ENCODE assay signal across 24 mouse cellular contexts in genomic region chr15:86696806-86697205, GRCm38 (mm10).
DNase-seq lines count a peak whose midpoint lies in the region; ATAC-seq lines count a peak whose summit lies in the region.
"Had no signal": no experiment of that assay in that cellular context is flagged by ENCODE, and none has a peak within 500 bp of the region (broad histone marks: within the 10 kb centered on the region; RNA-seq: fewer than 3 reads in every experiment).

No protein-coding gene starts in this region.

- no peak overlapping the region for H3K4me3 ChIP-seq in hindbrain, embryonic 10.5 days
- H3K4me3 ChIP-seq: embryonic facial prominence, embryonic 15.5 days; heart, embryonic 10.5 days; hindbrain, embryonic 15.5 days; limb, embryonic 12.5 days; megakaryocyte, embryonic 14.5 days; stomach, embryonic 15.5 days had no signal

- H3K27me3 ChIP-seq in hindbrain, embryonic 10.5 days (ENCODE audit: insufficient read depth, poor library complexity, severe bottlenecking) = no peaks in the 10 kb centered on the region
- H3K27me3 ChIP-seq: embryonic facial prominence, embryonic 15.5 days; hindbrain, embryonic 15.5 days; megakaryocyte, embryonic 14.5 days; stomach, embryonic 15.5 days had no signal

- no peaks in the 10 kb centered on the region for H3K36me3 ChIP-seq in hindbrain, embryonic 10.5 days
- H3K36me3 ChIP-seq: embryonic facial prominence, embryonic 15.5 days; heart, embryonic 10.5 days; hindbrain, embryonic 15.5 days; limb, embryonic 12.5 days; stomach, embryonic 15.5 days had no signal

- no peak for ATAC-seq in inflammation-experienced regulatory T-cells, adult 6 months
- ATAC-seq: CD4-positive, CD25-positive, alpha-beta regulatory T cell, adult 4 months; forebrain, embryonic 14.5 days; lung, postnatal 0 days had no signal

- H3K4me1 ChIP-seq in hindbrain, embryonic 10.5 days (replicated peaks) = no peaks in the 10 kb centered on the region
- H3K4me1 ChIP-seq: embryonic facial prominence, embryonic 15.5 days; heart, embryonic 10.5 days; hindbrain, embryonic 15.5 days; limb, embryonic 12.5 days; megakaryocyte, embryonic 14.5 days; stomach, embryonic 15.5 days had no signal

- H3K27ac ChIP-seq in hindbrain, embryonic 10.5 days = no peak overlapping the region
- H3K27ac ChIP-seq: embryonic facial prominence, embryonic 15.5 days; heart, embryonic 10.5 days; hindbrain, embryonic 15.5 days; limb, embryonic 12.5 days; liver, embryonic 14.5 days; stomach, embryonic 15.5 days had no signal

- H3K9me3 ChIP-seq in hindbrain, embryonic 10.5 days = no peaks in the 10 kb centered on the region
- H3K9me3 ChIP-seq: embryonic facial prominence, embryonic 15.5 days; heart, embryonic 10.5 days; hindbrain, embryonic 15.5 days; limb, embryonic 12.5 days; stomach, embryonic 15.5 days had no signal

- peak; percentile 5 for DNase-seq in cerebellum, adult 8-10 months
- DNase-seq in cerebellum, adult 11-12 months = no peak
- DNase-seq in layer of hippocampus, postnatal 36 days = peak; percentile 8 to 14
- DNase-seq in layer of hippocampus, postnatal 25 days (ENCODE audit: extremely low spot score in 1 of 2, low spot score in 1 of 2) = no peak
- peak; percentile 23 for DNase-seq in NIH3T3 (ENCODE audit: low read depth)
- peak; percentile 50 to 54 for DNase-seq in frontal cortex, postnatal 36 days (ENCODE audit: low spot score in 2 of 2)
- no peak for DNase-seq in hindbrain, embryonic 10.5 days (ENCODE audit: low spot score)
- DNase-seq: gastrocnemius, postnatal 10 days; heart, postnatal 14 days; kidney, adult 11 months; kidney, postnatal 25 days; spleen, adult 18-20 months; thymus, postnatal 25 days had no signal

- 73% methylated on average over 4 of the region's 4 CpGs for WGBS in hindbrain, embryonic 10.5 days

Comparison
In these comparisons a context has a peak if more than half of its experiments do, and no peak if none do; other contexts are left out.
1. DNase-seq: peak in cerebellum, adult 8-10 months (single experiment), layer of hippocampus, postnatal 36 days (2 of 2), NIH3T3 (single experiment) and frontal cortex, postnatal 36 days (2 of 2); none in cerebellum, adult 11-12 months (single experiment), layer of hippocampus, postnatal 25 days (0 of 2) and hindbrain, embryonic 10.5 days (single experiment).